Mouse (Mus musculus): ENCODE measurements around the gene Map1b.

DNA sequence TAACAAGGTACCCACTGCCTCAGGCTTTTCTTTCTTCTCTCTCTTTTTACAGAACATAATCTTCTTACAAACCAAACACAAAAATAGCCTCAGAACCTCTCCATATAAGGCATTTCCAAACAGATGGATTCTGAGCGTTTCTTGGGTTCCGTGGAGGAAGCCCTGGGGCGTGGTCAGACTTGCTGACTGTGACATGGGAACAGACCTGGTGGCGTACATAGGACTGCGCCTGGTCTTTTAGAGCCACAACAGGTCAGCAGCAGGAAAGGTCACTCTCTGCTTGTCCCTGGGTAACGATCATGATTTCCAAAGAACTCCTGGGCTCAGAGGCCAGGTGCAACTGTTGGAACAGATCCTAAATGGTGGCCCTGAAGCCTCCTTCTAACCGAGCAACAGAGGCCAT is 31.0 kb downstream of the Map1b start:
- TF ChIP-seq POLR2A (IDR thresholded peaks at IDR 0.05; ENCODE audit: borderline replicate concordance, control insufficient read depth, low read depth, low read length): no peak
- no peak for TF ChIP-seq CTCF (IDR thresholded peaks at IDR 0.05; ENCODE audit: control insufficient read depth, insufficient read depth, low read length)
